Mouse (Mus musculus) bone marrow, adult 2 months (tissue): Measurements from ENCODE around the gene Folr2.

ENCODE experiments used
- CTCF ChIP-seq: fragments of 200-500 bp; IDR thresholded peaks from 2 replicates; pipeline ENCODE4 v1.5.1; 2011; ENCODE audit warnings: low read length, control low read depth; ENCODE audit not compliant: control insufficient read depth, insufficient read depth
- POLR2A ChIP-seq: fragments of 200-500 bp; IDR thresholded peaks from 2 replicates; pipeline ENCODE4 v1.6.1; 2011; ENCODE audit warnings: low read depth, mild to moderate bottlenecking, control low read depth, low read length, borderline replicate concordance; ENCODE audit not compliant: control insufficient read depth

- TF ChIP-seq CTCF (no peak), POLR2A (no peak)
These were observed at the start of gene Folr2 for GRCm38 (mm10) chr7:101857094-101857493.
